11 mouse cellular contexts compared by ENCODE assay signal in the genomic region with DNA sequence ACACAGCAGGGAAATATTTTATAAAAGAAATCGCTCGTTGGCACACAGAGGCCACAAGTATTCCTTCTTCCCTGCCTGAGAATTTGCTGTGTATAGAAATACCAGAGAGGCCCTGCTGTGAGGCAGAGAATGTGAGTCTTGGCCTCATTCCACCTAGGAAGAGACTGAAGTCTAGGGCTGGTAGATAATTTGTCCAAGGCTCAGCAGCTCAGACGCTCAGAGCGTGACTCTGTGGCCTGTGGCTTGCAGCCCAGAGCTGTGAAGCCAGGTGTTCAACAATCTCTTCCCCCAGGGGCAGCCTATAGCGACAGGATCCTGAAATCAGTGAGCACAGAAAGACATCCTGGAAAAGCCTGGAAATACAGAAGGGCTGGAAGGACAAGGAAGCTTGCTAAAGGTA. TPM values are rescaled to one million over a fixed set of nuclear protein-coding genes. Genes with fewer than 3 reads are reported as not detected.
A peak's percentile ranks its signal among the peaks of the same experiment; 100 is the strongest.
DNase-seq lines count a peak whose midpoint lies in the region; ATAC-seq and TF ChIP-seq lines count a peak whose summit lies in the region.
"Had no signal": no experiment of that assay in that cellular context is flagged by ENCODE, and none has a peak within 500 bp of the region (broad histone marks: within the 10 kb centered on the region; RNA-seq: fewer than 3 reads in every experiment).

No protein-coding gene starts in this region.

- peak; percentile 4 for DNase-seq in cerebellum, adult 9-11 months
- DNase-seq in cerebellum, adult 11 months = no peak
- no peak for DNase-seq in intestine, embryonic 14.5 days (ENCODE audit: low spot score)
- DNase-seq in cerebellum, postnatal 25 days = peak; percentile 25 to 27
- DNase-seq in kidney, postnatal 14 days = peak; percentile 72
- no peak for DNase-seq in thymus, postnatal 36 days
- no peak for DNase-seq in liver, postnatal 0 days

- no peaks in the 10 kb centered on the region for H3K9me3 ChIP-seq in intestine, embryonic 14.5 days (ENCODE audit: control insufficient read depth, low read length)
- no peaks in the 10 kb centered on the region for H3K9me3 ChIP-seq in intestine, postnatal 0 days (ENCODE audit: control insufficient read depth)
- no peaks in the 10 kb centered on the region for H3K9me3 ChIP-seq in liver, postnatal 0 days (ENCODE audit: low read length)
- H3K9me3 ChIP-seq: forebrain, embryonic 10.5 days; midbrain, embryonic 10.5 days had no signal

- no peaks in the 10 kb centered on the region for H3K27me3 ChIP-seq in intestine, embryonic 14.5 days (replicated peaks; ENCODE audit: control insufficient read depth, insufficient read depth, low read length)
- H3K27me3 ChIP-seq in intestine, postnatal 0 days (replicated peaks; ENCODE audit: control insufficient read depth, insufficient read depth, low read length) = no peaks in the 10 kb centered on the region
- H3K27me3 ChIP-seq in liver, postnatal 0 days (ENCODE audit: insufficient read depth, low read length) = no peaks in the 10 kb centered on the region

- no peaks in the 10 kb centered on the region for H3K4me1 ChIP-seq in intestine, embryonic 14.5 days (replicated peaks; ENCODE audit: control insufficient read depth, insufficient read depth, low read length)
- H3K4me1 ChIP-seq in intestine, postnatal 0 days (replicated peaks; ENCODE audit: control insufficient read depth, insufficient read depth, low read length) = no peaks in the 10 kb centered on the region
- no peaks in the 10 kb centered on the region for H3K4me1 ChIP-seq in liver, postnatal 0 days (ENCODE audit: insufficient read depth)

- no peak for TF ChIP-seq EP300 in liver, postnatal 0 days (IDR thresholded peaks at IDR 0.05; ENCODE audit: low read depth)

- 0 out of 2 replicates have a peak, but pooled peaks have one; percentile 43 for ATAC-seq in intestine, embryonic 14.5 days (replicated peaks; ENCODE audit: low FRiP score, low TSS enrichment, low read depth)
- ATAC-seq in intestine, postnatal 0 days = no peak
- no peak for ATAC-seq in liver, postnatal 0 days

- H3K27ac ChIP-seq in intestine, embryonic 14.5 days (ENCODE audit: low read depth) = no peak overlapping the region
- H3K27ac ChIP-seq in intestine, postnatal 0 days (ENCODE audit: low read depth, low read length) = no peak overlapping the region
- H3K27ac ChIP-seq in liver, postnatal 0 days (ENCODE audit: low read depth) = no peak overlapping the region
- H3K27ac ChIP-seq: forebrain, embryonic 10.5 days; midbrain, embryonic 10.5 days had no signal

- WGBS in intestine, embryonic 14.5 days = 31% methylated on average over 5 of the region's 5 CpGs
- WGBS in intestine, postnatal 0 days = 51% methylated on average over 5 of the region's 5 CpGs
- 63% methylated on average over 5 of the region's 5 CpGs for WGBS in liver, postnatal 0 days (ENCODE audit: insufficient replicate concordance)

- H3K36me3 ChIP-seq in intestine, embryonic 14.5 days (ENCODE audit: control insufficient read depth, insufficient read depth, low read length) = no peaks in the 10 kb centered on the region
- no peaks in the 10 kb centered on the region for H3K36me3 ChIP-seq in intestine, postnatal 0 days (ENCODE audit: control insufficient read depth, insufficient read depth)
- no peaks in the 10 kb centered on the region for H3K36me3 ChIP-seq in liver, postnatal 0 days (replicated peaks; ENCODE audit: insufficient read depth, low read length)
- H3K36me3 ChIP-seq: forebrain, embryonic 10.5 days; midbrain, embryonic 10.5 days had no signal

- H3K4me3 ChIP-seq in intestine, embryonic 14.5 days (ENCODE audit: low read depth, low read length) = no peak overlapping the region
- H3K4me3 ChIP-seq in intestine, postnatal 0 days (ENCODE audit: low read depth, low read length) = no peak overlapping the region
- H3K4me3 ChIP-seq in liver, postnatal 0 days (ENCODE audit: low read depth, low read length) = no peak overlapping the region
- H3K4me3 ChIP-seq: forebrain, embryonic 10.5 days; midbrain, embryonic 10.5 days had no signal

- no peak overlapping the region for H3K9ac ChIP-seq in intestine, embryonic 14.5 days (ENCODE audit: low read length)
- no peak overlapping the region for H3K9ac ChIP-seq in intestine, postnatal 0 days (ENCODE audit: low read depth, low read length)
- H3K9ac ChIP-seq in liver, postnatal 0 days (replicated peaks) = no peak overlapping the region

- no peak overlapping the region for H3K4me2 ChIP-seq in intestine, embryonic 14.5 days (ENCODE audit: low read length)
- H3K4me2 ChIP-seq in intestine, postnatal 0 days (replicated peaks; ENCODE audit: low read depth) = no peak overlapping the region
- no peak overlapping the region for H3K4me2 ChIP-seq in liver, postnatal 0 days (ENCODE audit: low read depth, low read length)

- no peak for TF ChIP-seq CTCF in intestine, postnatal 0 days (IDR thresholded peaks at IDR 0.05; ENCODE audit: low read depth)
- TF ChIP-seq CTCF in liver, postnatal 0 days (IDR thresholded peaks at IDR 0.05; ENCODE audit: low read depth) = no peak

RNA-seq across cellular contexts. Expression of gene Tmco5, which starts 26.2 kb away (rescaled TPM):
- polyA plus RNA-seq in intestine, embryonic 14.5 days (2014; fragmentation: Nextera tagmentation; extraction: Ambion mirVana) = not detected in 2 replicates
- not detected in 2 replicates for polyA plus RNA-seq in intestine, postnatal 0 days (2015; fragmentation: Nextera tagmentation; extraction: Ambion mirVana)
- not detected in 2 replicates for polyA plus RNA-seq in liver, postnatal 0 days (2015; fragmentation: Nextera tagmentation; extraction: Ambion mirVana)
- polyA plus RNA-seq: forebrain, embryonic 10.5 days; liver, adult 2 months; midbrain, embryonic 10.5 days had no signal

Comparison
In these comparisons a context has a peak if more than half of its experiments do, and no peak if none do; other contexts are left out.
1. DNase-seq: peak in cerebellum, adult 9-11 months (single experiment), cerebellum, postnatal 25 days (2 of 2) and kidney, postnatal 14 days (single experiment); none in cerebellum, adult 11 months (single experiment), intestine, embryonic 14.5 days (single experiment), thymus, postnatal 36 days (0 of 2) and liver, postnatal 0 days (single experiment).